Mouse (Mus musculus) kidney, embryonic 16.5 days (tissue): ENCODE measurements at regions not wholly inside any gene's neighbourhood (a gene's known extent, or its start where the extent isn't known, plus 50 kb on each side); places are given as distances from the start of the nearest gene placed in this dataset.

Source experiments
- ATAC-seq: fragments of 200-750 bp; cut with Nextera tagmentation; 2 replicates; pipeline ENCODE4 v1.8.0; 2017; ENCODE audit warnings: moderate TSS enrichment; ENCODE audit not compliant: low FRiP score, low TSS enrichment
- H3K27ac ChIP-seq: fragments of 300-500 bp; sonication (generic); 2 replicates; pipeline ENCODE4 v1.5.1; 2014; ENCODE audit warnings: low read length
- H3K27me3 ChIP-seq: fragments of 300-500 bp; sonication (generic); 2 replicates; pipeline ENCODE4 v1.6.1; 2014; ENCODE audit warnings: low read length, control low read depth, mixed read lengths; ENCODE audit not compliant: insufficient read depth
- H3K36me3 ChIP-seq: fragments of 300-500 bp; sonication (generic); 2 replicates; pipeline ENCODE4 v1.6.1; 2014; ENCODE audit warnings: low read length, control low read depth, mixed read lengths; ENCODE audit not compliant: insufficient read depth
- H3K4me1 ChIP-seq: fragments of 300-500 bp; sonication (generic); 2 replicates; pipeline ENCODE4 v1.6.1; 2014; ENCODE audit warnings: low read length, control low read depth, mixed read lengths; ENCODE audit not compliant: insufficient read depth
- H3K4me2 ChIP-seq: fragments of 300-500 bp; sonication (generic); replicated peaks from 2 replicates; pipeline ENCODE4 v1.6.1; 2014; ENCODE audit warnings: low read depth, low read length
- H3K4me3 ChIP-seq: fragments of 300-500 bp; sonication (generic); 2 replicates; pipeline ENCODE4 v1.5.1; 2014; ENCODE audit warnings: mild to moderate bottlenecking, low read length
- H3K9ac ChIP-seq: fragments of 300-500 bp; sonication (generic); replicated peaks from 2 replicates; pipeline ENCODE4 v1.6.1; 2014; ENCODE audit warnings: low read length
- H3K9me3 ChIP-seq: fragments of 300-500 bp; sonication (generic); 2 replicates; pipeline ENCODE4 v1.6.1; 2016; ENCODE audit warnings: low read length, control low read depth
- WGBS: fragments of 180-500 bp; shearing (Covaris S2); extraction: QIAGEN DNeasy Blood & Tissue Kit; methylation state at CpG from one replicate; pipeline ENCODE4 v1.1.7; 2014; 5-methylcytosine and 5-hydroxymethylcytosine counted together

DNA sequence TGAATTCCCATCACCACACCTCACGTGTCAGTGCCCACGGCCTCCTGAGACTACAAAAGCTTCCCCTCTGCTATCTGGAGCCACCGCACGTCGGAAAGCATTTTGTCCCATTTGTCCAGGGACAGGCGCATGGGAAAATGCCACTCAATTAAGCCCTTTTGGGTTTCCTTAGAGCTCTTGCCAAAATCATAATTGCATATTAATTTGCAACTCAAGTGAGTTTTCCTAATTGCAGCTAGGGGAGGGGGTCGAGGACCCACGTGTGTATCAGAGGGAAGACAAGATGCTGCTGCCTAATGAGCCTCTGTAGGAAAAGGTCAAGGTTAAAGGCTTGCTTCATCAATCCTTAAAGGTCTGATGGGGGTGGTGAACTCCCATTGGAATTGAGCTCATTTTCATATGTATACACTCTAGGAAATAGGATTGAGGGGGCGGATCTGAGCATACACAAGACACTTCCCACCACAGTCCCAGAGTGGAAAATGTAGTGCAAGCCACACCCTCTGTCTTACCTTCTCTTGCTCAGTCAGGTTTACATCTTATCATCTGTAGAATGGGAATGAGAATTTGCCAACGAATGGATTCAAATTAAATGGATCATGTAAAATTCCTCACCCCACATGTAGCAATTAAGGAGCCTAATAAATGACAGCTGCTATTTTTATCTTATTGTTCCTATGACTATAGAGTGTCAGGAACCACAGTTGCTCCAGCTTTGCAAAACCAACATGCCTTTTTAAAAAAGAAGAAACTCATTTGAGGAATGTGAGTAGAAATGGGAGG is 179.6 kb upstream of the Tenm4 start:
- ATAC-seq: no peak
- Histone ChIP-seq H3K27ac (no peak overlapping the region), H3K4me2 (no peak overlapping the region), H3K27me3 (peaks cover 7% of the 10 kb centered on the region; the same call in 1 of the 2 replicates), H3K4me3 (no peak overlapping the region), H3K4me1 (no peaks in the 10 kb centered on the region), H3K9ac (no peak overlapping the region), H3K9me3 (no peaks in the 10 kb centered on the region), H3K36me3 (no peaks in the 10 kb centered on the region)
- 27% methylated on average over 10 of the region's 10 CpGs for WGBS

DNA sequence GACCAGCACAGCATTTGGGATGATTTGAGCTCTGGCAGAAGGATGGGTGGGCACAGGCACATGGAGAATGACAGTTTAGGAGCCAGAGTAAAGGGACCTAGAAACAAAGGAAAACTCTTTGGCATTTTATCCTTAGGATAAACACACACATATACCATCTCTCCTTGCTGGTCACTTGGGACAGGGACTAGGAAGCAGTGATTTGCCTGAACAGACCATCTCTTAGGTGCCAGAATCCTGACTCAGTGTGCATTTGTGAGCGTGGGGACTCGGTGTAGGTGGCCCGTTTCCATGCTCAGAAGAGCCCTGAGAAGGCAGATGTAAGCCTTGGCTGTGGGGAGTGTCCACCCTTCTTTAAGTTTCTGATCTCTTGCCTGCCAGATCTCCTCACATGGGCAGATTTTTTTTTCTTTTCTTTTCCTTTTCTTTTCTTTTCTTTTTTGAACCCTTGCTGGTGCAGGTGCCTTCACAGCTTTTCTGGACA is 179.0 kb upstream of the Tenm4 start:
- H3K4me2 ChIP-seq: no peak overlapping the region
- ATAC-seq: no peak
- H3K9me3 ChIP-seq: no peaks in the 10 kb centered on the region
- H3K27ac ChIP-seq: no peak overlapping the region
- no peak overlapping the region for H3K4me3 ChIP-seq
- 88% methylated on average over 3 of the region's 3 CpGs for WGBS
- no peaks in the 10 kb centered on the region for H3K4me1 ChIP-seq
- H3K9ac ChIP-seq: no peak overlapping the region
- no peaks in the 10 kb centered on the region for H3K36me3 ChIP-seq
- peaks cover 7% of the 10 kb centered on the region; the same call in 1 of the 2 replicates for H3K27me3 ChIP-seq

DNA sequence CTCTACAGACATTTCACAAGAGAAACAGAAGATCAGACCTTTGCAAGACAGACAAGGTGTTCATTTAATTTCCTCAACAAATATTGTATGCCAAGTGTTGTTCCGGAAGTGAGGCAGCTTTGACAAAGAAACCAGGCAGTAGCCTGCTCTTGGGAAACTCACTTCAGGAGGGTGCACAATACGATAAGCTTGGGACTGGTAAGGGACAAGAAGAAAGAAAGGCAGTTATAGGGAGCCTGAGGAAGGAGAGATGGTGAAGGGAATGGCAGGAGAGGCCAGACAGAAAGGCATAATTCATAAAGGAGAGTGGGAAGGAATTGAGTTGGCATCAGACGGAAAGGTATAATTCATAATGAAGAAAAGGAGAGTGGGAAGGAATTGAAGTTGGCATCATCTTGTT is 178.5 kb upstream of the Tenm4 start:
- 86% methylated on average over 3 of the region's 3 CpGs for WGBS
- Histone ChIP-seq H3K36me3 (no peaks in the 10 kb centered on the region), H3K4me2 (no peak overlapping the region), H3K27me3 (peaks cover 7% of the 10 kb centered on the region; the same call in 1 of the 2 replicates), H3K27ac (no peak overlapping the region), H3K9me3 (no peaks in the 10 kb centered on the region), H3K9ac (no peak overlapping the region), H3K4me1 (no peaks in the 10 kb centered on the region), H3K4me3 (no peak overlapping the region)
- ATAC-seq: no peak

DNA sequence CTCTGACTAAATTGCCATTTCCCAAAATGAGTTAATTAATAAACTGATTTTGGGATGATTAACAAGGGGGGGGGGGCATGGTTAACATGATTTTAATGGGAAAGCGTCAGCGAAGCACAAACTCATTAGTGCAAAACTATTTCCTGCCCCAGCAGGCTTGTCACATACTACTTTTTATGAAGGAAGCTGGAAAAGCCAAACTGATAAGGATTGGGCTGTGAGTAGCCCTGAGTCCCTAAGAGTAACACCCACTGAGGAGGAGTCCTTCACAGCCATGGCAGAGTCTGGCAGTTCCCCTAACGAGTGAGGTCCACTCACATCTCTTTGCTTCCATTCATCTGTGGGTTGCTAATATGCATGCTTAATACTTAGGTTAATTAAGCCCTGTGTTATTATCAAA is 173.9 kb upstream of the Tenm4 start:
- no peaks in the 10 kb centered on the region for H3K36me3 ChIP-seq
- H3K4me1 ChIP-seq: no peaks in the 10 kb centered on the region
- no peak overlapping the region for H3K27ac ChIP-seq
- WGBS: 41% methylated on average over 3 of the region's 3 CpGs
- no peak overlapping the region for H3K4me2 ChIP-seq
- no peak overlapping the region for H3K4me3 ChIP-seq
- peaks cover 3% of the 10 kb centered on the region; the same call in 1 of the 2 replicates for H3K27me3 ChIP-seq
- peak; percentile 54; the same call in 1 of the 2 replicates for ATAC-seq
- H3K9me3 ChIP-seq: no peaks in the 10 kb centered on the region
- H3K9ac ChIP-seq: no peak overlapping the region

DNA sequence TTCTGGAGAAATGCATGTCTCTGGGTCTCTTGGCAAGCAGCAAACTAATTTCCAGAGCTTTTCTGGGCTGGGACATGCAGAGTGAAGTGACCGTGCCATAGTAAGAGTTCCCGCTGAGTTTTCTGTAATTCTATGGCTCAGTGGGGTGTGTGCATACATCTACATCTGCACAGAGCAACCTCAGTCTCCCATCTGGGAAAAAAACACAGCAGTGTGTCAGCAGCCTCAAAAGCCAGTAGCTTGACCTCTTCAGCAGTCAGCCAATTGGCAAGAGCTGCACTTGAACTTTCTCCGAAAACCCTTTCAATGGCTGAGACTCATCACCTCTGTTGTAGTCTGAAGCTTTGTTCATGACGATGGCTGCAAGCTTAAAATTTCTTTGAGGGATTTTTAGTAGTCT is 171.9 kb upstream of the Tenm4 start:
- H3K36me3 ChIP-seq: no peaks in the 10 kb centered on the region
- no peak for ATAC-seq
- H3K27ac ChIP-seq: no peak overlapping the region
- 76% methylated on average over 4 of the region's 4 CpGs for WGBS
- H3K4me3 ChIP-seq: no peak overlapping the region
- H3K4me2 ChIP-seq: no peak overlapping the region
- no peaks in the 10 kb centered on the region for H3K27me3 ChIP-seq
- no peak overlapping the region for H3K9ac ChIP-seq
- no peaks in the 10 kb centered on the region for H3K4me1 ChIP-seq
- H3K9me3 ChIP-seq: no peaks in the 10 kb centered on the region

DNA sequence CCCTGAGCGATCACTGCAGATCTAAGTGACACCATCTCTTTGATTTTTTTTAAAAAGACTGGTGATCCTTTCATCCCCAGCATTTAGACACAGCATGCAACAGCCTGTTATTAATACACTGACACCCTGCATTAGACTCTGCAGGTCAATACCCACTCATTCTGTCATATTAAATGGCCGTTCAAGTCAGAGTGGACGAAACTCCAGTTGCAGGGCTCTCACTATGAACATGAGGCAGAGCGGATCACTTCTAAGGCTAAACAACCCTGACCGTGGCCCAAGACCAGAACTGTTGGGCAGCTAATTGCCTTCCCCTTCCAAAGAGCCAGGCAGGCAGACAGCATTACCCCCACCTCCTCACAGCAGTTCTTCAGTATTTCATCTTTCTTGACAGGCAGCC is 168.6 kb upstream of the Tenm4 start:
- 82% methylated on average over 5 of the region's 5 CpGs for WGBS
- Histone ChIP-seq H3K9me3 (no peaks in the 10 kb centered on the region), H3K4me2 (no peak overlapping the region), H3K27ac (no peak overlapping the region), H3K4me3 (no peak overlapping the region), H3K27me3 (no peaks in the 10 kb centered on the region), H3K4me1 (no peaks in the 10 kb centered on the region), H3K36me3 (no peaks in the 10 kb centered on the region), H3K9ac (no peak overlapping the region)
- ATAC-seq: no peak

DNA sequence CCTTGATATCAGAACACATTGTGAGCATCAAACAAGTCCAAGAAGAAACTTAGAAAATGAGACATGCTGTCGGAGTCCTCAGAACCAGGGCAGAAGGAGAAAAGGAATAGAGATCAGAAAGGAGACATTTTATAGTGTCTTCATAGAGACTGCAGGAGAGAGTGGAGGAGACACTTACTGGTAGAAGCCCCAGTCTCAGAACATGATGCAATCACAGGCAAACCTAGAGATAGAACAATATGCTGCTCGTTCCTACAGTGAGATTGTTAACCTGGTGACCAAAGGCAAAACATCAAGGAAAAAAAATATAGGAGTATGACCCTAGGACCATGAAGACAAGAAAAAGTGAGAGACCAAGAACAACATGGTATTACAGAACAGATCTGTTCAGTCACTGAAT is 164.7 kb upstream of the Tenm4 start:
- no peak overlapping the region for H3K9ac ChIP-seq
- no peaks in the 10 kb centered on the region for H3K4me1 ChIP-seq
- no peak for ATAC-seq
- H3K4me3 ChIP-seq: no peak overlapping the region
- no peaks in the 10 kb centered on the region for H3K36me3 ChIP-seq
- no peak overlapping the region for H3K4me2 ChIP-seq
- no peak overlapping the region for H3K27ac ChIP-seq
- H3K9me3 ChIP-seq: no peaks in the 10 kb centered on the region
- 84% methylated on average over 2 of the region's 2 CpGs for WGBS
- no peaks in the 10 kb centered on the region for H3K27me3 ChIP-seq

DNA sequence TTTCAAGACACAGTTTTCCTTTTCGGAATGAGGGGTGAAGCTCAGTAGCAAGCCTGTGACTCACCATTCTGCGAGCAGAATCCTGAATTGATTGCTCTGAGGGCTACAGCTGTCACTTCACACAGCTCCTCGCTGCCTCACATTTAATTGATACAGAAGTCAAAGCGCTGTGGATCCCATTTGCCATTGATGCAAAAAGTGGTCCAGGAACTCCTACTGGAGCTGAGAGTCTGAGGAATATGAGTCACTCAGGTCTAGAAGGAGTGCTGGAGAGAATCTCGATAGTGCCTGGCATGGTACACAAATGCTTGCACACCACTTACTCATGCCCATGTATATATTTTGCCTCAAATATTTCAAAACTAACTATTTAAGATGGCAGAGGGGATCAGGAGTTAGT is 158.0 kb upstream of the Tenm4 start:
- H3K9me3 ChIP-seq: no peaks in the 10 kb centered on the region
- no peak overlapping the region for H3K4me3 ChIP-seq
- H3K9ac ChIP-seq: no peak overlapping the region
- no peak overlapping the region for H3K4me2 ChIP-seq
- no peaks in the 10 kb centered on the region for H3K4me1 ChIP-seq
- no peak for ATAC-seq
- no peak overlapping the region for H3K27ac ChIP-seq
- H3K36me3 ChIP-seq: no peaks in the 10 kb centered on the region
- no peaks in the 10 kb centered on the region for H3K27me3 ChIP-seq
- WGBS: 81% methylated on average over 5 of the region's 5 CpGs

DNA sequence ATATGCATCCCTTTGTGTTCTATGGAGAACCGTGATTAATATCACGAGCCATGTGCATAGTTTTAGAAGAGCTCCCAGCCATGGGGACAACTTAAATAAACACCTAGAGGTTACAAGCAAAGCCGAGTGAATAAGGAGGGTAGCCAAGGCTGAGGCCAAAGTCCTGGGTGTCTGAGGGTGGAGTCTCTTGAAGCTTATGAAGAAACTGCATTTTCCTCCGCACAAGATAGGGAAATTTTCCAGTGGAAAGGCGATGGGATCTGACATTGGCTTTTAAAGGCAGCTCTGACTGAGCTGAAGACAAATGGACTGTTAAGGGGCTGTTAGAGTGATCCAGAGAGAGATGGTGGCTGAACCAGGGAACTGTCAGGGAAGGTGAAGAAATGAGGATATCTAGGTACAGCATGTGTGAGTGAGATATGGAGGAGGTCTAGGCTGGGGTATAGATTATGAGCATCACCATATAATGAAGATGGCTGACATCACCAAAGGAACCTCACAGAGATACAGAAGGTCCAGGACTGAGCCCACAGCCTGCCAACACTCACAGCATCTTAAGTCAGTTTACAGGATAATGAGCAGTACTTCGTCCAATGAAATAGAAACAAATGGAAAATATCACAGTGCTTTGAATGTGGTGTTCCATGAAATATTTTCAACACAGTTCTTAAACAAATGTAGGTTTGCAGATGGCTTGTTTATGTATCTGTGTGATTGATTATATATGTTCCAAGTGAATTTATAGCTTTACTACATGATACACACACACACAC is 153.7 kb upstream of the Tenm4 start:
- WGBS: 80% methylated on average over 6 of the region's 6 CpGs
- no peaks in the 10 kb centered on the region for H3K36me3 ChIP-seq
- no peak overlapping the region for H3K9ac ChIP-seq
- H3K9me3 ChIP-seq: no peaks in the 10 kb centered on the region
- ATAC-seq: no peak
- H3K4me1 ChIP-seq: no peaks in the 10 kb centered on the region
- no peaks in the 10 kb centered on the region for H3K27me3 ChIP-seq
- no peak overlapping the region for H3K4me2 ChIP-seq
- no peak overlapping the region for H3K27ac ChIP-seq
- no peak overlapping the region for H3K4me3 ChIP-seq

DNA sequence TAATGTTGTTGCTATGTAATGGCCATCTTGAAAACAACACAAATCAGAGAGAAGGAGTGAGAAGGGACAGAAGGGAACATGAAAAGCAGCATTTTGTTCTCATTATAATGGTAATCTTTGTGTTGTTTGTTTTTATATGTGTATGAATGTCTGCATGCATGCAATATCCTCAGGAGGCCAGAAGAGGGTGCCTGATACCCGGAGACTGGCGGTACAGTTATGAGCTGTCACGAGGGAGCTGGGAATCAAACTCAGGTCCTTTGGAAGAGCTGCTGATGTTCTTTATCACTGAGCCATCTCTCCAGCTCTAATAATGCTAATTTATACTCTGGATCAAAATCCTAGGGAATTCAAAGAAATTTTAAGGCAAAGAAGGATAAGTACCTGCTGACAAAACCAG is 147.0 kb upstream of the Tenm4 start:
- no peak for ATAC-seq
- 95% methylated on average over 3 of the region's 3 CpGs for WGBS

More for the DNA sequence above, 147.0 kb upstream of the Tenm4 start:
- Histone ChIP-seq H3K4me2 (no peak overlapping the region), H3K27me3 (no peaks in the 10 kb centered on the region), H3K27ac (no peak overlapping the region), H3K9me3 (no peaks in the 10 kb centered on the region), H3K4me3 (no peak overlapping the region), H3K36me3 (no peaks in the 10 kb centered on the region), H3K4me1 (no peaks in the 10 kb centered on the region), H3K9ac (no peak overlapping the region)
